Mouse (Mus musculus) common myeloid progenitor, adult 5-6 weeks (primary cell): ENCODE measurements around the gene Adam22. TPM values are rescaled to one million over a fixed set of nuclear protein-coding genes. Genes with fewer than 3 reads are reported as not detected.

Source experiments
- ATAC-seq: replicated peaks from 2 replicates; pipeline ENCODE4 v1.8.0; 2016; ENCODE audit warnings: low read depth, mild to moderate bottlenecking, moderate TSS enrichment, inconsistent platforms; ENCODE audit not compliant: poor library complexity, severe bottlenecking
- total RNA-seq: library from RNA; stranded (forward); fragments of 200-1000, 187-1606 nt; gene quantifications from 2 replicates; pipeline ENCODE4 v1.2.3, GENCODE M21; 2017

Adam22 gene
- 1.7 and 1.9 TPM in 2 replicates for total RNA-seq

DNA sequence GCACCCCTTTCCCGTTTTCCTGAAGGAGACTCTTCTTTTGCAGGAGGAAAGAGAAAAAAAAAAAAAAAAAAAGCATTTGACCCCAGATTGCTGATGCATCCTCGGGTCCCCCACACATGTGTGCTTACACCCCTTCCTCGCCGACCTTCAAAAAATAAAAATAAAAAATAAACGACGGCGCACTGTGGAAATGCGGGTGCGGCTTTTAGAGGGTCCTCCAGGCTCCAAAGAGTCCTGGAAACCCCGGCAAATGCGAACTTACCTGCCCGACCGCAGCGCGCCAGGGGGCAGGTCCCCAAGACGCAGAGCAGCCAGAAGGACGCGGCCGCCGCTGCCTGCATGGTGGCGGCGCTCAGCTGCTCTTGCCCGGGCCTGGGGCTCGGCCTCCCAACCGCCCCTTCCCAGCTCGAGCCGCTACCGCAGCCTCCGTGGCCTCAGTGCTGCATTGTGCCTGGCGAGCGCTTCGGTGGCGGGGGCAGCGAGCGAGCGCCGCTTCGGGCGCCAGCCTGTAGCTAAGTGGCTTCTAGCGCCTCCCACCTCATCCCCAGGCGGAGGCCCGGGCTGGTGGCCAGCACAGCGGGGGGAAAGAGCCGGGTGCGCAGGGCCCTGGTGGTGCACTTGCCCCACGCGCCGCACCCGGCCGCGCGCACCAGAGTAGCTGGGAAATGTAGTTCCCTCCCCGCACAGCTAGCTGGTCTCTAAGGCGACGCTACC, at the start of gene Adam22:
Gene Adam22 (minus strand): TSS at position 547 of the 714 bp plus-strand sequence.
- ATAC-seq, result peak; percentile 99

DNA sequence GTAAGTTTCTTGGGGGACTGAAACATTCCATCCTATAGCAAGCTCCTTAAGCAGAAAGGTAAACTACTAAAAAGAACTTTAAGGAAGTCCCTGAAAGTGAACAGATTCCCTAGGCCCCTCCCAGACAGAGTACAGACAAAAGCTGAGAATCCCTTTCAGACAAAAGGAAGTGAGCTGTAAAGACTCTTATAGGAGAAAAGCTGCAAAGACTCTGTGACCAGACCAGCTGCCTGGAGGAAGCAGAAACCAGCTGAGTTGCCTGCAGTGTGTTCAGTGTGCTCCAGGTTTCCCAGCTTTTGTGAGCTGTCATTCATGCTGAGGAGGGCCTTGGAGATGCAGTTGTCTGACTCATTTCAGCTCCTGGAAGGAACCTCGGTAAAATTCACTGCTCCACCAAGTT, 49.5 kb upstream of the Adam22 start:
- ATAC-seq, result peak; percentile 45

DNA sequence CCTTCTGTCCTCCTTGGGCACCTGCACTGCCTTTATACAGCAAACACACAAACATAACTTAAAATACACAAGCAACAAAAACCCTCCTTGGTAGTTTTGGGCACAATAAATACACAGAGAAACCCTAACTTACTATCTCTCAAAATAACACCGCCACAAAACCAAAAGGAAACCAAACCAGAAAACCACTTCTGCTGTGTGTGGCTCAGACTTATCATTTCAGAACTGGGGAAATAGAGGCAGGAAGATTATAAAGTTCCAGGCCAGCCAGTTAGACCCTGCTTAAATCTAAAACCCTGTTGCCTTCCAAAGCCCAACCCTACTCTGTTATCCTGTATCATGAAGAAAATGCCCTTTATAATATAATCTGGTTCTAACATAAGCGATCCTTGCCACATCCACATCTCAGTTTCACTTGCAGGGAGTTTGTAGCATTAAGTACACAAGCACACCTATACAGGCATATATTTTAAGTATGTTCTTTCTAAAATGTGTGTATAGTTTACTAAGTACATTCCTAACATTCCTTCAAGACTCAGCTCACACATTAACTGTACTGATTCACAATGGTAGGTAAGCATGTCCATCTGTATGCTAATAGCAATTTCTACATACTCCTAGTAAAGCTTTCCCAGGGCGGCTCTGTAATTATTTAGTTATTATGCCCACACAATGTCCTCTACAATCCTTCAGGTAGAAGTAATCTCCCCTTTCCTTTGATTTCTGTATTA, 48.9 kb upstream of the Adam22 start:
- peak; percentile 56 for ATAC-seq

DNA sequence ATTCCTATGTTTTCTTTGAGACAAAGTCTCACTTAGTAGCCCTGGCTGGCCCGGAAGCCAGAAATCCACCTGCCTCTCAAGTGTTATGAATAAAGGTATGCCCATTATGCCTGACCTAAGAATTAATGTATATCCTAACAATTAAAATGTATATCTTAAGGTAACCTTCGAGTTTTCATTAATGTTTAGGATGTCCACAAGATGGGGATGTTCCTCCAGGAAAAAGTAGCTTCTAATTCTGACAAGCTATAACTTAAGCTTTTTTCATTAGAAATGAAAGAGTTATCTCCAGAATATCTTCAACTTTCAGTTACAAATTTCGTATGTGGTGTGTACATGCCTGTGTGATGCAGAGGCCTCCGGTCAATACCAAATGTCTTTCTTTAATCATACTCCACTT, 40.8 kb upstream of the Adam22 start:
- ATAC-seq, result no peak

DNA sequence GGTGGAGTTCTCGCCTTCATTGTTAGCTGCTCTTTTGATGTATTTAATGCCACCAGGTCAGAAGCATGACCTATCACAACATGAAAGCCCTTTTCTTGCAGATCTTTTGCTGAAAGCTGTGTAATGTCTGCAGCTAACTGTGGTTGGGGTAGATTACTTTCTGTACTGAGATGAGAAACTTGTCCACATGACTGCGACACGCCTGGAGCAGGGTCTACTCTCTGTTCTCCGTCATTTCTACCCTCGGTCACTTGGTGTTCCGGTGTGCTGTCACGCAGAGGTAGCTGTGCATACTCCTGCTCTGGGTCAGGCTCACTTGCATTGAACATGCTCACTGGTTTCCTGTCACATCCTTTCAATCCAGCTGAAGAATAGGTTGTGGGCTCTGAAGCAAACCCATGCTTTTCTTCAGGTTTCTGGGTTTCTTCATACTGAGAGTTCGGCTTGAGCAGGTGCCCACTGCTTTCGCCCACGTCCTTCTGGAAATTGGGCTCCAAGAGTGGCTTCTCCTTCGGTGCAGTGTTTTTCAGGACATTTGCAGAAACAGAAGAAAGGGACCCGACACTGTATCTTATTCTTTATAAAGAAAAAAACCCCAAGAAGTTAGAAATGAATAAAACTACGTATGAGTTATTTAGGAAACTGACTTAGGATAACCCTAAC, 29.8 kb upstream of the Adam22 start:
- ATAC-seq, result no peak

DNA sequence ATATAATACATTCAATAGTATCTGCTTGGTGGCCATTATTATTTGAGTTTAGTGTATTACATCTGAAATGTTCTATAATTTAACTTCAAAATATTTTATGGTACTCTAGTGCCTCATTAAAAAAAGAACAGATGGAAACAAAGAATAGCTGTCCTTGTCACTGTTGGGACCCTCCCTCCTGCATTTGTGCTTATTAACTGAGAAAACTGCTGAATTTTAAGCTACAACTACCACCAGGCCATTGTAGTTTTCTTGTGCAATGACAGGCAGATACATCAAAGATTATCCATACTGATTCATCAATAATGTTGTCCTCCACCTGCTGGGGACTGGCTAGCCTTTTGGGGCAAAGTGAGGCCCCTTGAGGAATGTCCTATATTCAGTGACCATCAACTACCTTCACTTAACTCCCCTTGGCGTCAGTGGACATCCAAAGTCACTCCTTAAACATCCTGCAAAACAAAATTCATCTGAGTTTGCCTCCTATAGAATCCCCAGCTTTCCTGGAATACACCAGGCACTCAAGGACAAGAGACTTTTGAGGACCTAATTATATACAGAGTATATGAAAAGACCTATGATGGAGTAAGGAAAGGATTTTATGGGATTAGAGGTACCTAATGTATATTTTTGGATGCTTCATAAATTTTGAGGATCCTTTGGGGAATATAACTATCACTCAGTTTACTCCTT, 26.1 kb upstream of the Adam22 start:
- ATAC-seq, result no peak

DNA sequence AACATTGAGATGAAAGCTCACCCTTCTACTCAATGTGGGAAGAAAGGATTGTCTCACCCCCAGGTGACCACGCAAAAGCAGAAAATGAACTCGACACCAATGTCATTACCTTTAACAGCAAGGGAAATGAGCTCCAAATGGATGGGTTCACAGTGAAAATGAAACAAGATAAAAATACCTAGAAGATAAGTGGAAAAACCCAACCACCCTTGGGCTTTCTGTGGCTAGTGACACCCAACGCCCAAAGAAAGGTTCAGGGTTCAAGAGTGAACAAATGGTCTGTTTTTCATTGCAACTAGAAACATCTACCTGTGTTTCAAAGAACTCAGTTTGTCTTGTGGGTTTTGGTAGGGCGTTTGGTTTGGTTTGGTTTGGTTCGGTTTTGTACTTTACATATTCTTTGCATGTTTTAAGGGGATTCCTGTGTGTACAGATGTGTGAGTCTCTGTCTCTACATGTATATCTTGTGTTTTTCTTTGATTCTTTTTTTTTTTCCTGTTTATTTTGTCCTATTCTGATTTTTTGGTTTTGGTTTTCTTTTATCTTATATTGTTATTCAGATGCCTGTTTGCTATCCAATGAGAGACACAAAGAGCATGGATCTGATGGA, 6.4 kb upstream of the Adam22 start:
- no peak for ATAC-seq

DNA sequence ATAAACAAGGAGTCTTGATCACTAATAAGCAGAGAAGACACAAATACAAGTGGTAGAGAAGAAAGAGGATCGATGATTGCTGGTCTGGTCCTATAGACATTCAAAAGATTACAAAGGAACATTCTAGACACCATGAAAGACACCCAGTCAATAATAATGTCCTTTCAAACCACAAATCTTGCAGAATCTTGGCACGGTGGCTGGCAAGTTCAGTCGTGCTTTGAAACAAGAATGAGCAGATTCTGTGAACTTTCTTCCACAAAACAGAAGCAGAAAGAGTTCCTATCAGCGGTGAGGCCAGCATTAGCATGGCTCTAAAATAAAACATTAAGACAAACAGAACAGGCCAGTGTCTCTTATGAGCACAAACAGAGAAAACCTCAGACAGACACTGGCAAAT, 5.5 kb upstream of the Adam22 start:
- no peak for ATAC-seq

DNA sequence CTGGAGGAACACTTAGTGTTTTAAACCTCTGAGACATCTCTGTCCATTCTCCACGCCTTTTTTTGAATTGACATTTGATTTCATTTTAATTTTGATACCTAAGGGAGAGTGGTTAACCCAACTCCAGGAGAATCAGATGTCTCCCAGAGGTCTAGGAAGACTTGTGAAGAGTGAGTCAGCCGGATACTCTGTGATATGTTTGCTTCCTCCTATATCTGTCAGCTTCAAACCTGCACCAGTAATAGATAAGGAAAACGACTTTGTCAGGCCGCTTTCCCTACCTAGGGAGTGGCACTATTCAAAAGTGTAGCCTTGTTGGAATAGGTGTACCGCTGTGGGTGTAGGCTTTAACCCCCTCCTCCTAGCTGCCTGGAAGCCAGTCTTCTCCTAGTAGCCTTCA, 821 bp upstream of the Adam22 start:
- ATAC-seq, result no peak

DNA sequence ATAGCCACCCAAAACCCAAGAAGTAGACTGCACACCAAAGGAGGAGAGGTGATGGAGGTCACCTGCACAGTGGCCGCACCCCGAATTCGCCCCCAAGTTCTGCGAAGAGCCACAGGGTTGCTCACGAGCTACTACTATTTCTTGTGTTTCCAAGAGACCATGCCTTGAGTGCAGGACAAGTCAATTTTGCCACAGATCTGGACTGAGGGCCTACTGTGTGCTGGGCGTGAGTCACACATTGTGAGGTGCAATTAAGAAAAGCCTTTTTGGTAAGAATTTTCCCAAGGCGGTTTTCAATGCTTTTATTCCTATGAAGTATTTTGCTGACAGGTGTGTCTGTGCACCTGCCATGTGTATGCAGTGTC, 350 bp upstream of the Adam22 start:
- no peak for ATAC-seq

DNA sequence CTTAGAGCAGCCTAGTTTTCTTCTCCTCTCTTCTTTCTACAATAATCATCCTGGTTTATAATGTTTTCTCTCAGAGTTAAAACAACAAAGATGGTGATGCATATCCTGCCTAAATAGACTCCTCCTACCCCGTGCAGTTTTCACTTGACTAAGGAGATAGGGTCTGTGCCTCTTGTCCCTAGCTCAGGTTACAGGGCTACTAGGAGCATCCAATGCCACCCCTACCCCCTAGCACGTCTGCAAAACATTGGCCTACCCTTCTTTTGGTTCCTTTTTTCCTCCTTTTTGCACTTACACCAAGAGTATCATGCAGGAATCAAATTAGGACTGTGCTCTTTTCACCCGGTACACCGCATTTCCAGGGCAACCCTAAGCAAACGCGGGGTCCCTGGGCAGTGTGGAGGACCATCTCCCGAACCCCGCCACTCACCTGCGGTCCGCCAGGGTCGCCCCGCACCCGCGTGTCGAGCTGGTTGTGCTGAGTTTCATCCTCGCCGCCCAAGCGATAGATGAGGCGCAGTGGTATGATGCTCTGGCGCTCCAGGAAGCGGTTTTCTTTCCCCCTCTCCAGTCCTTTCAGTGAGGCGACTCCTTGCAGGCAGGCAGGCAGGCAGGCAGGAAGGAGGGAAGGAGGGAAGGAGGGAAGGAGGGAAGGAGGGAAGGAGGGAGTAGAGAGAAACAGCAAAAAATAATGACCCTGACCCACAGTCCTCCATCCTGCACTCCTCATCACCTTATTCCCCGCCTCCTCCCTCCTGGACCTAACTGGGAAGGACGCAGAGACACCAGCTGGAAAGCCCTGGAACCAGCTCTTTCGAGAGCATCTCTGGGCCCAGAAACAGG, 968 bp downstream of the Adam22 start:
- 0 out of 2 replicates have a peak, but pooled peaks have one; percentile 13 for ATAC-seq

DNA sequence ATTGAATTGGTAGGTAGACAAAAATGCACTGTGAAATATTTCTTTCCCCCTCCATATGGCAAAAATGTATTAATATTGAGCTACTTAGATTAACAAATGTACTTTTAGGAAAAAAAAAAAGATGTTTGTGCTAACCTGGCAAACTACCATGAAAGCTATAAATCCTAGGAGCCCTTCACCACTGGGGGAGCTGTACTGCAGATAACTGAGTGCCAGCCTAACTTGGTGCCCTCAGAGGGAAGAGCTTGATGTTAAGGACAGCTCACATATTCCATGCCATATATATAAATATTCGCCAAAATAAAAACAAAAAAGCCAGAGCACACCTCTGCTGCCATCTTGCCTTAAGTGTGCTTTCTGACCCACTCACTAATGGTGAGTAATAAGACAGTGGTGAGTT, 5.6 kb downstream of the Adam22 start:
- peak; percentile 66 for ATAC-seq

DNA sequence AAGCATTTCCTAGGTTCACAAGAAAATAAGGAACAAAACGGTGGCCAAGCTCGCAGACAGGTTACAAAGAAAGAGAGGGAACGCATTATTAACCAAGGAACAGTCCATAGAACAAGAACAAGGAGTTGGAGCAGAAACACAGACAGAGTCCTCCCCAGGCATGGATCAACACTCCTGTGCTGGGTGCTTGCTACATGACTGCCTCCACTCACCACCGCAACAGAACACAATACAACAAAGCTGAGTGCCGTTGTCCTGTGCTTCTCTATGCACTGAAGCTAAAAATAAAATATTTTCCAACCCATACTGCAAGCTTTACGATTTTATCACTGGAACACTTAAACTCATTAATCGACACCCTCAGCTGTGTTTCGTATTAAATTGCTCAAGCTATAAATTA, 10.3 kb downstream of the Adam22 start:
- ATAC-seq, result no peak; the same call in 1 of the 2 replicates

DNA sequence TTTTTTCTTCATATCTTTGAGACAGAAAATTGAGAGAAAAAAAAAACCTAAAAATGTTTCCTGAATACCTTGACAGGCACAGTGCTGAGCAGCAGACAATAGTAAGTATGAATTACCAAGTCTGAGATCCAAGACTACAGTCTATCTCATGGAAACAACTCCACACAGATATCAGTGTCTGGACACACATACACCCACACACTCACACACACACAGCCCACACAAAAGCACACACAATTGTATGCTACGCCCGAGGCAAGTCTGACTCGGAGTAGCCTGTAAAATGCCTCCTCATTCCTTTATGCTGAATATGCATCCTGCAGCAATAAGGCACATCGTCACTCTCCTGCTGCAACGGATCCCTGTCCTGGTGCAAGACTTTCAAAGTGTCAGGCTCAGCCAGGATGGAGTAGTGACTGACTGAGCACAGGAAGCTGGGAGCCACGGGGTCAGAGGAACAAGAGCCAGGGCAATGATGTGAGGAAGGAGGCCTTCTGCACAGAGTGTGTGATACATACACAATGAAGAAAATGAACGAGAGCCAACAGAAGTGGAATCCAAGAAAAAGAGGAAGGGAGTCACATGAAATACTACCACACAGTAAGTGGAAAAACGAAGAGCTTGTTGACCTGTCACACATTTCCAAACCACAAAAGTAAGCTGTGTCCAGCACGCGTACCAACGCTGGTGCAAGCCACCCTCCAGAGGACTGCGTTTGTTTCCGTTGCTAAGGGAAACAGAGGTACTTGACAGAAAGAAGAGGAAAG, 10.9 kb downstream of the Adam22 start:
- peak; percentile 91 for ATAC-seq

DNA sequence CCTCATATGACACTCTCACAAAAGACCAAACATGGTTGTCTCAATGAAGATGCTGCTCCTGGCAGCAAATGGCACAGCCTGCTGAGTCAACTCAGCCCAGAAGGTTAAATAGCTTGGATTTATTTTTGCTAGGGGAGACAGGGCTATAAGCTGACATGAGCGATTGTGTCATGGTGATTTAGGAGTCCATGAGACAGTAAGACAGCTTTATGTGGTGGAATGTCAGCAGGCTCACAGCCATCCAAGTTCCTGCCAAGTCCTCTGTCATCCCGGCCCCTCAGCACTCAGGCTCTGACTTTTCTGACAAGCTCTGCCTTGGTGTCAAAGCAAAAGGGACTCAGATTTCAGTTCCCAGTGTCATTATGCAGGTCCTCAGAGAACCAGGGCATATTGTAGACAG, 11.6 kb downstream of the Adam22 start:
- ATAC-seq, result no peak

DNA sequence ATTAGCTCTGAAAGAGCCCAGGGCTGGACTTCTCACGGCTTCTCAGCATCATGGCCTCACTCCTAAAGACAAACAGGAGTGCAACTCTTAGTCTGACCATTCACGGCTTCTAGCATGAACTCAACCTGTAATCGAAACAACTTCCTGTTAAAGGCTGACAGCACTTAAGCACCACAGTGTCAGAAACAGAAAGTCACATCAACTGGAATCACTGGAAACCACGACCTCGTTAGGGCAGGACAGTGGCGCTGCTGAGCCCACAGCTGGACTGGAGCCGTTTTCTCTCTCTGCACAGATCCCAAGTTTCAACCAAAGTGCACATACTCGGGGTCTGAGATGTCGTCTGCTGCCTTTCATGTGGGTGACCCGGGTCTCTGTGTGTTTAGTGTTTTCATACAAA, 18.4 kb downstream of the Adam22 start:
- ATAC-seq, result peak; percentile 64

DNA sequence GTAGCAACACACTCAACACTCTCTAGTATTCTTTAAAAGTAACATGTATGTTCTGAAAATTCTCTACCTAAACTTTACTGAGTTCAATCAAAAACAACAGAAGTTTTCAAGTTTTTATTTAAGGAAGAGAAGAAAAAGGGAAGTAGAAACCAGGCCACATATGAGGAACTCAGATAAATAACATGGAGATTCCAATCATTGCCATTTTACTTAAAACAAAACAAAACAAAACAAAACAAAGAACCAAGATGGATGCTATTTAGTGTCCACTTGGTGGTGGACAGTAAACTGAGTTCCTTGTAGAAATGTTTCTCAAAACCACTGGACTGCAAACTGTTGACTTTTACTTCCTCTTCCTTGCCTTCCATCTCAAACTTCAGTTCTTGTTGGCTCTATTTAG, 21.6 kb downstream of the Adam22 start:
- peak; percentile 65 for ATAC-seq

DNA sequence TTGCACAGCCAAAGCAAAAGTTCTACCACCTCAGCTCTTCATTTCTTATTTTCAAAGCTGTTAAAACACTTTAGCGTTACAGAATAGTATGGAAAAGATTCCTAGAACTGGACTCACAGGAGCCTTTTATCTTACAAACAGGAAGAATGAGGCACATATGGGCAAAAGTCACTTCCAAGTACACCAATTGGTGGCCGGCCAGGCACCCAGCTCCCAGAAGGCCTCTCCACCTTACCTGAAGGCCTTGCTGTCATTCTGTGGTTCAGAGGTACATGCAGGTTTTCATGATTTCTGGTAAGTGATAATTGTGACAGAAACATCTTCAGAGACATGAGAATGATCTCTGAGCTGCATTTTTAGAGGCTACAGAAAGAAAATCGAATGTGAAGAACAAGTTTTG, 24.7 kb downstream of the Adam22 start:
- no peak for ATAC-seq

DNA sequence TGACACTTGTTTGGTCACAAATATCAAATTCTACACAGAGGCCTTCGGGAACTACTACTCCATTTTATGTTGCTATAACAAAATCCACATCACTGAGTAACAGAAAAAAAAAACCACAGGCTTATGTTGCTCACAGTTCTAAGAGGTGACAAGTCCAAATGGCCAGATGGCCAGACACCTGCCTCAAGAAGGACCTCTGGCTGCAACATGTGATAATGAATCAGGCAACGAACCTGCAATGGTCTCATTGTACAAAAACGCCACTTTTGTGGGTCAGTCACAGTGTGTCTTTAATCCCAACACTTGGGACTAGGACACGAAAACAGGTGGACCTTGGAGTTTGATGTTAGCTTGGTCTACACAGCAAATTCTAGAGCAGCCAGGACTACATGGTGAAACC, 26.3 kb downstream of the Adam22 start:
- ATAC-seq, result no peak
